Mouse (Mus musculus) cerebellum, postnatal 14 days (tissue): ENCODE results near the gene Ephx4.
A peak's percentile ranks its signal among the peaks of the same experiment; 100 is the strongest.
"Not testable (repeated sequence)": the region's sequence is repeated elsewhere in the genome, so short reads cannot be mapped to it uniquely, and the experiment has no call there.

Experiments
- DNase-seq, 2 experiments: peaks; one replicate each; pipeline ENCODE4 v3.0.0; 2021; ENCODE audit warnings: mixed read lengths in 2 of 2

Gene Ephx4

DNA sequence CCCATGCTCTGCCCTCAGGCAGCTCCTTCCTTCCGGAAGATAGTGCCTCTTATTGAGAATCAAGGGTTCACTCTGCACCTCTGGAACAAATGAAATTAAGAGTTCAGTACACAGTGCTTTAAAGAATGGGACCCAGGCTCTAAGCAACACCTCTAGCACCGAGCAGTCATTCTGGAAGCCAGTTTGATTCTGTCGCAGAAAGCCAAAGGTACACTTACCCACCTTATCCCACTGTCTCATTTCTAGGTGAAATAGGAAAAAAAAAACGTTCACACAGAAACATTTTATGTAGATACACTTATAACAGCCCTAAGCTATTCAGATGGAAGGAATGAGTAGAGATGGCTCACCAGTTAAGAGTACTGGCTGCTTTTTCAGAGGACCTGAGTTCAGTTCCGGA, at the start of gene Ephx4:
Gene Ephx4 (plus strand): TSS at position 301 of the 400 bp plus-strand sequence.
- DNase-seq = no peak

DNA sequence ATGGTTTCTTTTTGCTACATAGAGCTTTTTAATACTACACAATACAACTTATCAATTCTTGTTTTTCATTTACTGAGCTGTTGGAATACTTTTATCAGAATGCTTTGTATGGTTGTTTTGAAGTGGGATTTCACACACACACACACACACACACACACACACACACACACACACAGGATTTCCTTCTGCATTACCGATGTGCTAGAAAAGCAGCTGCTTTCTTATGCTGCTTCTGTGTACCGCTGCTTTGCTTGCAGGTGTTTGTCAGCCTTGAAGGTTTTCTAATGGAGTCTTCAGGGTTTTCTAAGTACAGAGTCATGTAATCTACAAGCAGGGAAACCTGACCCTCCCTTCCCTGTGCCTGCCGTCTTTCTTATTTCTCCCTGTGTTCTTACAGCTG, 48.6 kb upstream of the Ephx4 start:
- DNase-seq = no peak

DNA sequence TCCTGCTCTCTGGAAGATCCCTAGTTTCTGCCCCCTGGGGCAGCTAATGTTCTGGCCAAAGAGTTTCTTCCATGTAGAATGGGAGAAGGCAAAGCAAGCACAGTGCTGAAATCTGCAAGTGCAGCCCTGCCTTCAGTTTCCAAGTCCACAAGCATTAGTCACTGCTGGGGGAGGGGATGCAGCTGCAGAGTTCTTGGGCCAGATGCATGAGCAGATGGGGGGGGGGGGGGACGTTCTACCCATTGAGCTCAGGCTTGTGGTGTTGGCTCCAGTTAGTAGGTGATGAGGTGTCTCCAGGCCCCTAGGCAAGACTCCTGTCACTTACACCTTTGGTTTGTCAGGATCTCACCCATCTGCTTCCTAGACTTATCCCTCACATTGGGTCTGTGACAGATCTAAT, 46.7 kb upstream of the Ephx4 start:
- no peak for DNase-seq

DNA sequence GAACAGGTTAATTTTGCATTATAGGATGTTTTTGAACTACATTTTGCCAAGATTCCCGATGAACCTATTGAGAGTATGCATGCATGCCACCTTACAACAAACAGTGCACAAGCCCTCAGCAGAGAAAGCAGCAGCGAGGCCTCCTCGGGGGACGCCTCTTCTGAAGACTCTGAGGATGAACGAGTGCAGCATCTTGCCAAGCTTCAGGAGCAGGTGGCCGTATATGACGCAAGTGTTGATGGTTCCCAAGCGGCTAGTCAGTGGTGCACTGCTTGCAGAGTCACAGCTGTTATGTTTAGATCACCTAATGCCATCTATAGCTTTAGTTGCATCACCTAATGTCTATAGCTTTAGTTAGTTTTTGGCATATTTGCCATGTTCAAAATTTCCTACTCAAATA, 44.8 kb upstream of the Ephx4 start:
- no peak for DNase-seq

DNA sequence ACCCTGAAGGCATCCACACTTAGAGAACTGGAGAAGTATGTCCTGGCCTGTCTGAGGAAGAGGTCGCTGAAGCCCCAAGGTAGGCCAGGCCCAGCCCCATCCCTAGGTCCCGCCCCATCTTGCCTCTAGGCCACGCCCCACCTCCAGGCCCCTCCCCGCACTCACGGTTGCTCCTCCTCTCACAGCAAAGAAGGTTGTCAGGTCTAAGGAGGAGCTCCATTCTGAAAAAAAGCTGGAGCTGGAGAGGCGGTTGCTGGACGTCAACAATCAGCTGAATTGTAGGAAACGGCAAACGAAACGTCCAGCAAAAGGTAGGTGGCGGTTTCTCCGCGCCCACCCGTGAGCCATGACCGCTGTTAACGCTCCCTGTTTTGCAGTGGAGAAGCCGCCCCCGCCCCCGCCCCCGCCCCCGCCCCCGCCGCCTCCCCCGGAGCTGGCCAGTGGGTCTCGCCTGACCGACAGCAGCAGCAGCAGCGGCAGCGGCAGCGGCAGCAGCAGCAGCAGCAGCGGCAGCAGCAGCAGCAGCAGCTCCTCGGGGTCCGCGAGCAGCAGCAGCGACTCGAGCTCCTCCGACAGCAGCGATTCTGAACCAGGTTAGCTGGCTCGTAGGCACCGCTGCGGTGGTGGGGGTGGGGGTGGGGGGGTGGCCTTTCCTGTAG, 43.0 kb upstream of the Ephx4 start:
- DNase-seq = peak; percentile 89 to 90

DNA sequence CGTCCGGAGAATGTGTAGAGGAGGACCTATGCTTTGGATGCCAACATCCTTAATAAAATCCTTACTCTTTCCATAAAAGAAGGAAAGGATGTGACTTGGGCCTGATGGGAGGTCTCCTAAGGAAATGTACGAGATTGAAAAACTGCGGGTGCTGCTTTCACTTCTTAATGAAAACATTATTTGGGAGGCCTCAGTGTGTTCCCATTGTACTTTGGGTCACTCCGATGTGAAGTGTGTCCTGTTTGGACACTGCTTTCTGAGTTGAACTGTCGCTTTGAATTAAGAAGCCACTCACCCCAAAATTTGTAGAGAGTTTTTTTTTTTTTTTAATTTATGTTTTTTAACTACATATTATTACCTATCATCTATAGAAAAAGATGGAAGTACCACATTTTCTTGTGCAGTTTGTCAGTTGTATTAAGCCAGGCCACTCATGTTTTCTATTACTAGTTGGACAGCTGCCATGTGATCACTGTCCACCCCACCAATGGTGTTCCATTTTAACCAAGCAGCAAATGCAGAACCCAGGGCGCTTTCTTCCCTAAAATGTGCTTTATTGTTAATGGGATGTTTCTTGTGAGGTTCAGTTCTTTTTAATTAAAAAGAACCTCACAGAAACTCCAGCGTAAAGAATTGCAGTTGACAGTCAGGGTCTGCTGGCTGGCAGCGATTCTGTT, 42.3 kb upstream of the Ephx4 start:
- DNase-seq = peak; percentile 23 to 36

DNA sequence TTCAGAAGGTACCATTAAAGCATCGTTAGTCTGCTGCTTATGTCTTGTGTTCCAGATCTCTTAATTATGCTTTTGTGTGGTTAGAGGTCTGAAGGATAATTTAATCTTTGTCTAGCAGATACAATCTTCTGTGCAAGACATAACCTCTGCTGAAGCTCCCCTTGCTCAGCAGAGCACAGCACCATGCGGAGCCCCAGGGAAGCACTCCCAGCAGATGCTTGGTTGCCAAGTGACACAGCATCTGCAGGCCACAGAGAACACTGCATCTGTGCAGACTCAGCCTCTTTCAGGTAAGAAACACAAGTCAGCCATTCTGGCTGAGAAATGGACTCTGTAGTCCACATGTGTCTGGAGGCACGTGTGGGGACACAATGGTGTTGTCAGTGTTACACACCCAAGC, 32.5 kb upstream of the Ephx4 start:
- DNase-seq = no peak

DNA sequence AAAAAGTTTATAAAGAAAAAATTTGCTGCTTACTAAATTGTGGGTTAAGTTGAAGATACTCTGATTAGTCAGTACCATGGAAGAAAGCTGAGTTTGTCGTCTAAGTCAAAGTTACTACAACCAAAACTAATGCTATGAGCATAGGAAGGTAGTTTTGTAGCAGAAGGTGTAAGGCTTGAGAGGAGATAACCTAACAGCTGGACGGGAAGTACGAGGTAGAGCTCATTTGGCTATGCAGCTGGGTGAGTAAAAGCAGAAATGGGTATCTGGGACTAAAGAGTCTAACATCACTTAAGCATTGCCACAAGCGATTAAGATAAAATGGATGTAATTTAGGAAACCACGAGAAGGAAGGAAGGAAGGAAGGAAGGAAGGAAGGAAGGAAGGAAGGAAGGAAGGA, 31.2 kb upstream of the Ephx4 start:
- no peak for DNase-seq

DNA sequence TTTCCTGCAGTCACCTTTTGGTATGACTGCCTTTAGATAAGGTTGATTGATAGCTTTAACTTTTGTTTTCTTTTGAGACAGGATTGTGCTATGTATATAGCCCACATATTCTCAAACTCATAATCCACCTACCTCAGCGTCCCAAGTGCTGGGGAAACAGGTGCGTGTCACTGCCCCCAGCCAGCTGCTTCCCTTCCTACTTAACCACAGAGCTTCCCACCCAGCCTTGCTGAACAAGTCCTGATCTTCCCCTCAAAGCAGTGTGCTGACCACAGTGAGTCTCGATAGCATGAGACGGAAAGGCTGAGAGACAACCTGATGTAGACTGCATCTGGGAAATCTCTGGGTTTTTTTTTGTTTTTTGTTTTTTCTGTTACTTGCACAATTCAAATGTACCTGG, 29.3 kb upstream of the Ephx4 start:
- no peak for DNase-seq

DNA sequence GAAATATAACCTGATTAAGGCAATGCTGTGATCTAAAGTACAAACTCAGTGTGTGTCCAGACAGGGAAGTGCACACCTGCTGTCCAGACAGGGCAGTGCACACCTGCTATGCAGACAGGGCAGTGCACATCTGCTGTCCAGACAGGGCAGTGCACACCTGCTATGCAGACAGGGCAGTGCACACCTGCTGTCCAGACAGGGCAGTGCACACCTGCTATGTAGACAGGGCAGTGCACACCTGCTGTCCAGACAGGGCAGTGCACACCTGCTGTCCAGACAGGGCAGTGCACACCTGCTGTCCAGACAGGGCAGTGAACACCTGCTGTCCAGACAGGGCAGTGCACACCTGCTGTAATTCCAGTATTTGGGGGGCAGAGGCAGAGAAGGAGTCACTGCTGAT, 16.1 kb upstream of the Ephx4 start:
- DNase-seq = not testable (repeated sequence)

DNA sequence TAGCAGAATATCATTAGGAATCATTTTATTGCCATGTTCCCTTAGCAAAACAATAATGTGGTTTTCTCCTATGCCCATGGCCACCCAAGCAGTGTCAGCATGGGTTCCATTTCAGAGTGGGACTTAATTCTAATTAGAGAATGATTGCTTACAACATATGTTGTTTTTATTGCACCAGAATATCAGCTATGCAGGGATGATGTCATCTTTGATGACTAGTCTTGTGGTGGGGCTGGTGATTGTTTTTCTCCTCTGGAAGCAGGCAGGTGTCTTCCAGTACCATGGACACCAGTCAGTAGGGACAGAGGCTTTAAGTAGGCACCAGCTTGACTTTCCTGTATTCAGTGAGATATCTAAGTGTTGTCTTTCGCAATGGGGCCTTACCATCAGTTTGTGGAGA, 14.7 kb upstream of the Ephx4 start:
- DNase-seq = no peak

DNA sequence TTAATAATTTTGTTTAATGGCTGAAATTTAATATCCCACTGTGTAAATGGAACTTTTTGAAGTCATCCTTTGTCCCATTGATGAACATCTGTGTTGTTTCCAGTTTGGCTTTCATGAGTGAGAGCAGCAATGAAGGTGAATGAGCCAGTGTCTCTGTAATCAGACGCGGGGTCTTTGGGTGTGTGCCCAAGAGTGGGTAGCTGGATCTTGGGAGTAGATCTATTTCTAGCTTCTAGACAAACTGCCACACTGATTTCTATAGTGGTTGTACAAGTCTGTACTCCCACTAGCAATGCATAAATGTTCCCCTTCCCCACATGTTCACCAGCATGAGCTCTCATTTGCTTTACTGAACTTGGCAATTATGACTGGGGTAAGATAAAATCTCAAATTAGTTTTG, 13.2 kb upstream of the Ephx4 start:
- DNase-seq = no peak

DNA sequence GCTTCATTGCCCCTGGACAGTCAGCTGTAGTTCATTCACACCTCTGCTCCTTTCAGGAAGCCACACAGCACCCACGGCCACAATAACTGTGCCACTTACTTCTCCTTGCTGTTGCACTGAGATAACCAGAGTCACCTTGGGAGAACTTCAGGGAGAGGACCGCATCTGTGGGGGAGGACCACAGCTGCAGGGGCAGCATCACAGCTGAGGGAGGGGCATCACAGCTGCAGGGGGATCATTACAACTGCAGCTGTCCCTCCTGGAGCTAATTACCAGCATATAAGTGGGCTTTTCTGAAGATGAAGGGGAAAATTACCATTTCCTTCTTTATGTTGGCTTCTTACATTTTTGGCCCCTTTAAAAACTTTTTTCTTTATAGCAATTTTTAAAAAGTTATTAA, 8.1 kb upstream of the Ephx4 start:
- DNase-seq = no peak

DNA sequence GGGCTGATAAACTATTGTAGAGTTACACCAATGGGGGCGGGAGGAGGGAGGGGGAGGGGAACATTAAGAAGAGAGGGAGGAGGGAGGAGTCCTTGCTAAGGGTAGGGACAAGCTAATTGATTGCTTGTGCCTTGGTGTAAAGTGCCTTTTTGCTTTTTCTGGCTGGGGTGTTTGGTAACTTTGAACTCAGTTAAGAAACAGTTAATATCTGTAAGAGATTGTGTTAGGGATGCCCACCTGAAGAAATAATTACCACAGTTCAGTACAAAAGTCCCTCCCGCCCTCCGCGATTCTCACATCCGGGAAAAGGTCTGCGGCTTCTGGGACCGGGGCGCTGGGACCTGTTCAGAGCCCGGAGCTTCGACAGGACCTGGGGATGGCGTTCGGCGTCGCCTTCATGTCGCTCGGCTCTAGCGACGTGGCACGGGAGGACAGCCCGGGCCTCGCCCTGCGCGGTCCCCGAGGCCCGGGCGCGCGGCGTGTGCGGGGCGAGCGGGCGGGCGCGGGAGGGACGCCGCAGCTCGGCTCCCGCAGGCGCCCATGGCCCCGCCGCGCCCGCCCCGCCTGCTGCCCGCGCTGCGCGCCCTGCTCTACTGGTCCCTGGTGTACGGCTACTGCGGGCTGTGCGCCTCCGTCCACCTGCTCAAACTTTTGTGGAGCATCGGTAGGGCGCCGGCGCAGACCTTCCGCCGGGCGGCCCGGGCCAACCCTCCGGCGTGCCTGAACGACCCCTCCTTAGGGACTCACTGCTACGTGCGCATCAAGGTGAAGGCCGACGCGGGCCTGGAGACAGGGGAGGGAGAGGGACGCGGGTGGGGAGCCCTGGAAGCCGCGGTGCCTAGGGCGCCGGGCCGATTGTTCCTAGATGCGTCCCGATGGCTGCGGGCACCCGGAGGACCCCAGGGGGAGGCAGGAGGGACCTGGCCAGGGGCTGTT, 743 bp downstream of the Ephx4 start:
- DNase-seq = peak in 1 of 2 experiments; percentile 61

DNA sequence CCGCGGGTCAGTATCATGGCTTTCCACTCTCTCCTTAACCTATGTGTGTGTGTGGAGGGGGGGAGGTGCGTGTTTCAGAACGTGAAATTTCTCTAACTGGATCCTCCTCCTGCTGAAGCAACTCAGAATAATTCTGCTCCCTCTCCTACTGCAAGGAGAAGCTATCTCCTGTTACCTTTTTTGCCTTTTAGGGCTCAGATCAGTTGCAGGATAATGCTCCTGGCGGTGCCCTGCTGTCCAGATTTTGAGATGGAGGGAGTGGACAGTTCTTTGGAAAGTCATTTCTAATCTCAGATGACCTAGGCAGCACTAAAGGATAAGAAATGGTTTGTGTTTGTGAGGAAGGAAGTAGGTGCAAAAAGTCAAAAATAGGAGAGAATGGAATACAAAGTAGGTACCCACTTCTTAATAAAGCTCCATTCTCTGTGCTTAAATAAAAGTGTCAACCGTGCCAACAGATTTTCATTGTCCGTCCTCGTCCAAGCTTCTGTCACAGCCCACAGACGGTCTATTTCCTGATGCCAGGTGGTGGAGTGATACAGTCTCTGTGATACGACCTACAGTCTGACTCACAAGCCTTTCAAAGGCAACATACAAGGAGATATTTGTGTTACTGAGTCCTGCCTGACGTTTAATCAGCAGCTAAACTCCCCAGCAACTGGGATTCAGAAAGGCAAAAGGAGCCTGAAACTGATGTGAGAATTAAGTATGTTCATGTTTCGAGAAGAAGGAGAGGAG, 1.6 kb downstream of the Ephx4 start:
- peak; percentile 58 to 68 for DNase-seq

DNA sequence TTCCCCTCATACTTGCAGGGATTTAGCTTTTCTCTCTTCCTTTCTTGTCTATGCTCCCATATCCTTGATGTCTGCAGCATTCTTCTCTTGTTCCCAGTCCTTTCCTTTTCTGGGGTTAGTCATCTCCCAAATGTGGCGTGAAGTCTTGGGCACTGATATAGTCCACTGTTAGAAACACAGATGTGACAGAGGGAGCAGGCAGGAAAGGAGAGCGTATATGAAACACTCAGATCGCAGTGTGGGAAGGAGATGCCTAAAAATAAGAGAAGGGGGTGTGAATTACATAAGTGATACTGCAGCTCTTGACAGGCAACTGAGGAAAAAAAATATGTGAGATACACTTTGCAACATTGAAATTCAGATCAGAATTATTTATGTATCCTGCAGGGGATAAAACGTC, 2.8 kb downstream of the Ephx4 start:
- no peak for DNase-seq

DNA sequence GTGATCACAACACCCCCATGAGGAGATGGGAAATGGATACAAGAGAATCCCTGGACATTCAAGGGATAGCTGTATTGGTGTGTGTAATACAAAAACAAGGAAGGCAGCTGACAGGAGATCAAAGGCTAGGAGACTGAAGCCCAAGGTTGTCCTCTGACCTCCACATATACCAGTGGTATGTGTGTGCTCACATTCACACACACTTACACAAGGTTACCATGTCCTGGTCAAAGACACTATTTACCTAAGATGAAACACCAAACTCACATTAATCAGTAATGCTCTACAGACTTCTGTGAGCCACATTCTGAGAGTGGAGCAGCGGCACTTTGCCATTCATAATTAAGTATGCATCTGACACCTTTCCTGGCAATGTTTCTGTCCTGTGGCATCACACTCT, 7.8 kb downstream of the Ephx4 start:
- no peak for DNase-seq

DNA sequence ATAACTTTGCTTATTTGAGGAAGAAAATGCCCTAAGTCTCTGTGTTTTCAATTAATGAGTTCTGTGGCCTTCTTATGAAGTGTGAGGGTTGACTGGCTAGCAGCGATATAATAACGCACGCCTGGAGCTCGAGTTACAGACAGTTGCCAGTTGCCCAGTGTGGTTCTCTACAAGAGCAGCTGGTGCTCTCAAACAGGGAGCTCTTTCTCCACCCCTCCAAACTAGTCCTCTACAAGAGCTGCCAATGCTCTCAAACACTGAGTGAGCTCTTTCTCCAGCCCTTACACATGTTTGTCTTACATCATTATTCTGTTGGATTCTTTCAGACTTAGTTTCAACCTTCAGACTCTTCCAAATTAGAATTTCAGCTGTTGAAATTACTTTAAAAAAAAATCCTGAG, 8.8 kb downstream of the Ephx4 start:
- DNase-seq = peak; percentile 41 to 58

DNA sequence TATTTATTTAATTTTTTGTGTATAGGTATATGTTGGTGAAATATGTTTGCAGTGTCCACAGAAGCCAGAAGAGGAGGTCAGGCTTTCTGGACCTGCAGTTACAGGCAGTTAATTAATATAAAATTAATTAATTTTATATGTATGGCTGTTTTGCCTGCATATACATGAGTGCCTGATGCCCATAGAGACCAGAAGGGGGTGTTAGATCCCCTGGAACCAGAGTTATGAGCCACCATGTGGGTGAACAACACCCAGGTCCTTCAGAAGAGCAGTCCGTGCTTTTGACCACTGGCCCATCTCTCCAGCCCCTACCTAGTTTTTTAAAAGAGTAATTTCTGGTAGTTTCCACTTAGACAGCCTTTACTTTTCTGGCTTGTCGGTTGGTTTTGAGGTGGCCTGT, 9.7 kb downstream of the Ephx4 start:
- DNase-seq = no peak

DNA sequence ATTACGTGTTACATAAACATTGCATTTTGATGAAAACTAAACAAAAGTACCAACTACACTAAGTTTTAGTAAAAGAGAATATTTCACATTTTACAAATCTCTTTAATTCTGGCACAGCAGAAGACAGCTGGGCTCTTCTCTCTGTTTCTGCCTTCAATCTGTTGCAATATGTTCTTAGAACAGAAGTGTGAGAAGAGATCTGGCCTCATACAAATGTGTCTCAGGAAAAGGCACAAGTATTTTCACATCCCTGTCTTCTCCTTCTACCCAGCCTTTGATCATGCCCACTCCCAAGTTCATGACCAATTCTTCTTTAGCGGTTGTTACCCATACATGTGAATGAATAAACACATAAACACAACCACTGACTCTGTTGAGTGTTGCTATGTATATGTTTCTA, 12.6 kb downstream of the Ephx4 start:
- no peak for DNase-seq

DNA sequence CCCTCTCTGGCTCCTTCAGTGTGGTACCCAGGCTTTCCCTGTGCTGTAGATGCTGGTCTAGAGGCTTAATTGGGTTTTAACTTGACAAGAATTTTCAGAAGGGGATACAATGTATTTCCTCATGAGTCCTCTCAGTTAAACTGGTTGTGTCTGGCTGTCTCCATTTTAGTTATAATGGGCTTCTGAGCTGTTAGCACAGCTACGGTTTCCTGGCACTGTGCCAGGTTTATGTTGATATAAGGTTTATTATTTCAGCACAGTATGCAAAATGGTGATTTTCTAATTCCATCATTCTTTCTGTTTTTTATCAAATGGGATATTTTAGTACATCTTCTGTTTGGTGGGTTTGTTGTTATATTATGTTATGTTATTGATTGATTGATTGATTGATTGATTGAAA, 19.1 kb downstream of the Ephx4 start:
- DNase-seq = no peak

DNA sequence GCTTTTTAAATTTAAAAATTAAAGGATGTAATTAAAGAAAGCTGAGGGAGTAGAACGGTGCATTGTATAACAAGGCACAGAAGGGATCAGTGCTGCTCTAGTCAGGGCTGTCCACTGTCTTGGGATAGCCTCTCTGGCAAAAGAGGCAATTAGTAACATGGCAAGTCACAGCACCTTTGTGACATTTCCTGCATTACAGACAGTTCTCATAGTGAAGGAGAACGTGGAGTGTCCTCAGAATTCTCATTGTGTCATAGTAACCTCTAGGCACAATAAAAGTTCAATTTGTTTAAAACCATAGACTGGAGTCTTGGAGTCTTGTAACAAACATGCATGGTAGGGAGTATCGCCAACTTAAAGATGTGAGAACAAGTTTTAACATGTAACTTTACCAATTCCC, 28.7 kb downstream of the Ephx4 start, which contains the start of gene Lpcat2b:
Gene Lpcat2b (plus strand): TSS at position 301 of the 400 bp plus-strand sequence.
- DNase-seq = no peak

DNA sequence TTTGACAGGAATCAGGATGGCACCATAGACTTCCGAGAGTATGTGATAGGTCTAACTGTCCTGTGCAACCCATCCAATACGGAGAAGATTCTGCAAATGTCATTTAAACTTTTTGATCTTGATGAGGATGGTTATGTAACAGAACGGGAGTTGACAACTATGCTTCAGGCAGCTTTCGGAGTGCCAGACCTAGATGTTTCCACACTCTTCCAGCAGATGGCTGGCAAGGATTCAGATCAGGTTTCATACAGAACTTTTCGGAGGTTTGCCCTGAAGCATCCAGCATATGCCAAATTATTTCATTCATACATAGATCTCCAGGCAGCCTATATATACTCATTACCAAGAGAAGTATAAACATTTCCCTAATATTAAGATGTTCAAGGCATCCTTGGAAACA, 31.5 kb downstream of the Ephx4 start:
- no peak for DNase-seq
